Mouse (Mus musculus) liver, embryonic 14.5 days (tissue): ENCODE data around the gene Zfp119a. TPM values are rescaled to one million over a fixed set of nuclear protein-coding genes. Genes with fewer than 3 reads are reported as not detected.
"Not testable (repeated sequence)": the region's sequence is repeated elsewhere in the genome, so short reads cannot be mapped to it uniquely, and the experiment has no call there.

Experiments
- ATAC-seq: fragments of 200-750 bp; cut with Nextera tagmentation; 2 replicates; pipeline ENCODE4 v1.8.0; 2017; ENCODE audit warnings: moderate number of reproducible peaks, mild to moderate bottlenecking, moderate library complexity; ENCODE audit not compliant: insufficient read depth
- DNase-seq, 3 experiments: peaks; one replicate each; pipeline ENCODE4 v3.0.0-alpha.2; 2012 to 2013; ENCODE audit warnings: low read depth in 3 of 3, low spot score in 3 of 3
- H3K27ac ChIP-seq: fragments of 300-500 bp; sonication (generic); 2 replicates; pipeline ENCODE4 v1.5.1; 2014; ENCODE audit warnings: moderate library complexity, mild to moderate bottlenecking, control low read depth, inconsistent platforms
- H3K27me3 ChIP-seq: fragments of 300-500 bp; sonication (generic); 2 replicates; pipeline ENCODE4 v1.6.1; 2014; ENCODE audit warnings: mild to moderate bottlenecking, low read length, moderate library complexity; ENCODE audit not compliant: control insufficient read depth, insufficient read depth
- H3K36me3 ChIP-seq: fragments of 300-500 bp; sonication (generic); replicated peaks from 2 replicates; pipeline ENCODE4 v1.6.1; 2014; ENCODE audit warnings: low read depth; ENCODE audit not compliant: control insufficient read depth, insufficient read depth
- H3K4me1 ChIP-seq, 2 experiments: fragments of 200-500 bp in 1 of 2; fragments of 300-500 bp in 1 of 2; sonication (generic) in 1 of 2; replicated peaks; 2 replicates each; pipeline ENCODE4 v1.6.1; 2012 to 2014; ENCODE audit warnings: antibody characterized with exemption in 1 of 2, inconsistent platforms in 1 of 2, low read length in 1 of 2; ENCODE audit not compliant: control insufficient read depth in 2 of 2, insufficient read depth in 2 of 2
- H3K4me2 ChIP-seq: fragments of 300-500 bp; sonication (generic); 2 replicates; pipeline ENCODE4 v1.6.1; 2014; ENCODE audit warnings: low read depth, mild to moderate bottlenecking, control low read depth, moderate library complexity
- H3K4me3 ChIP-seq, 2 experiments: fragments of 200-500 bp in 1 of 2; fragments of 300-500 bp in 1 of 2; sonication (generic) in 1 of 2; 2 replicates each; pipeline ENCODE4 v1.5.1; 2012 to 2014; ENCODE audit warnings: low read depth in 2 of 2, low read length in 2 of 2, mild to moderate bottlenecking in 2 of 2, control low read depth in 1 of 2, inconsistent platforms in 1 of 2, moderate library complexity in 1 of 2; ENCODE audit not compliant: insufficient read depth in 1 of 2
- H3K9ac ChIP-seq: fragments of 300-500 bp; sonication (generic); replicated peaks from 2 replicates; pipeline ENCODE4 v1.6.1; 2014; ENCODE audit warnings: mild to moderate bottlenecking, control low read depth, moderate library complexity
- H3K9me3 ChIP-seq: fragments of 300-500 bp; sonication (generic); 2 replicates; pipeline ENCODE4 v1.6.1; 2016; ENCODE audit warnings: low read length, mixed read lengths; ENCODE audit not compliant: control insufficient read depth
- CTCF ChIP-seq: IDR thresholded peaks from 2 replicates; pipeline ENCODE4 v1.5.1; 2016; ENCODE audit warnings: antibody characterized with exemption, low read depth, control low read depth
- EP300 ChIP-seq: IDR thresholded peaks from 2 replicates; pipeline ENCODE4 v1.6.1; 2016; ENCODE audit warnings: antibody characterized with exemption, low read depth
- WGBS: fragments of 180-500 bp; shearing (Covaris S2); extraction: QIAGEN DNeasy Blood & Tissue Kit; methylation state at CpG from one replicate; pipeline ENCODE4 v1.1.7; 2014; ENCODE audit not compliant: insufficient replicate concordance; 5-methylcytosine and 5-hydroxymethylcytosine counted together
- polyA plus RNA-seq, 2 experiments: library from polyadenylated mRNA; depleted of rRNA in 1 of 2; stranded (reverse) in 1 of 2; unstranded in 1 of 2; fragments of >200 nt; fragmentation: Nextera tagmentation in 1 of 2; extraction: Ambion mirVana in 1 of 2; gene quantifications; 2 replicates each; pipeline versions ENCODE4 v1.2.1 to v1.2.3; 2012 to 2014

Zfp119a gene
- polyA plus RNA-seq (2012; rRNA removed) = 0.40 and 0.71 TPM in 2 replicates
- 2.1 and 2.2 TPM in 2 replicates for polyA plus RNA-seq (2014; fragmentation: Nextera tagmentation; extraction: Ambion mirVana)

DNA sequence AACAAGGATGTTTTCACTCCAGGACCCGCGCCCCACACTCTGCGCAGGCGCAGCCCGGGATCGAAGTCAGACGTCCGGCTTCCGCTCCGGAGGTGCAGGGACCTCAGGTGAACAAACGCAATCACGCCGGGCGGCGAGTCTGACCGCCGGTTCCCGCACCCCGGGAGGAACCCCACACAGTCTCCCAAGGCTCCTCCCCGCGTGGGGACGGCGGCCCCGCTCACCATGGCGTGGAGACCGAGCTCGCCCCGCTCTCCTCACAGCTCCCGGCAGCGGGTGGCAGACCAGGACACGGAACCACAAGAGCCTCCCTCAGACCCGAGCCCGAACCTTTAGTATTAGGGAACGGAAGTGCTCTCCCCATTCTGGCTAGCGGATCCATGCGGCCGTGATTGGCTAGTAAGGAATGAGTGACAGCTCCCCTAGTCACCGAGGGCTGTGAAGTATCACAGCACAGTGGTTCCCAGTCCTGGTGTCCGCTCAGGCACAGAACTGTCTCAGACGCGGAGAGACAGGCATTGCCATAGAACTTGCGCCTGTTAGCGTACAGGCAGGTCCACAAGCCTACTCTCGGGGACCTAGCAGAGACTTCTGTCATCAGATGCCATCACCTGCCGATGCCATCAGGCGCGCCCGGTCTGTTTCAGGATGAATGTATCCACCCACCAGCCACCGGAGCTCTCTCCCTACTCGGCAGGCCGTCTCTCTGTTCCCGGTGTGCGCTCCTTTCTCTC is at the start of gene Zfp119a:
TSS of gene Zfp119a (minus strand) at position 295 of the 734 bp plus-strand sequence.
- ATAC-seq = peak; percentile 97
- H3K27ac ChIP-seq = peak within 1 kb of the TSS; percentile 44
- not testable (repeated sequence) for H3K4me1 ChIP-seq, H3K36me3 ChIP-seq, H3K9me3 ChIP-seq, H3K27me3 ChIP-seq
- H3K4me3 ChIP-seq = peak within 1 kb of the TSS; percentile 63 to 64
- H3K4me2 ChIP-seq = peak within 1 kb of the TSS; percentile 80
- peak within 1 kb of the TSS; percentile 66 for H3K9ac ChIP-seq
- under 1% methylated on average over 35 of the region's 53 CpGs for WGBS
- peak; percentile 63 to 78 (median 70) for DNase-seq

DNA sequence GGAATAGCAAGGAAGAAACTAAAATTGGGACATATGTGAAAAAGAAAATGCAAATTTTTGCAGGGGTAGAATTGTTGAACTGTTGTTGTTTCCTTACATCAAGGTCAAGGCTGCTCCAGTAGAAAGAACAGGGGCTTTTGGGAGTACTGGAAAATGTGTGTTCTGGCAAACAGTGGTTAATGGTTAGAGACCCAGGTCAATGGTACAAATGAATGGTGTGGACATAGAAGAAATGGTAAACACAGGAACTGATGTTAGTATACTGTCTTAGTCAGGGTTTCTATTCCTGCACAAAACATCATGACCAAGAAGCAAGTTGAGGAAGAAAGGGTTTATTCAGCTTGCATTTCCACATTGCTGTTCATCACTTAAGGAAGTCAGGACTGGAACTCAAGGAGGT is 27.9 kb upstream of the Zfp119a start:
- no peak for TF ChIP-seq EP300
- TF ChIP-seq CTCF = no peak
- no peak overlapping the region for H3K9ac ChIP-seq
- H3K36me3 ChIP-seq = no peaks in the 10 kb centered on the region
- H3K4me1 ChIP-seq = peaks cover 0 to 1% of the 10 kb centered on the region in 2 experiments; a peak in 1 of 4 replicates
- DNase-seq (no peak), ATAC-seq (0 out of 2 replicates have a peak, but pooled peaks have one; percentile 39)
- H3K4me3 ChIP-seq = no peak overlapping the region
- no peak overlapping the region for H3K4me2 ChIP-seq
- no peaks in the 10 kb centered on the region for H3K9me3 ChIP-seq
- H3K27ac ChIP-seq = no peak overlapping the region
- no peaks in the 10 kb centered on the region for H3K27me3 ChIP-seq

DNA sequence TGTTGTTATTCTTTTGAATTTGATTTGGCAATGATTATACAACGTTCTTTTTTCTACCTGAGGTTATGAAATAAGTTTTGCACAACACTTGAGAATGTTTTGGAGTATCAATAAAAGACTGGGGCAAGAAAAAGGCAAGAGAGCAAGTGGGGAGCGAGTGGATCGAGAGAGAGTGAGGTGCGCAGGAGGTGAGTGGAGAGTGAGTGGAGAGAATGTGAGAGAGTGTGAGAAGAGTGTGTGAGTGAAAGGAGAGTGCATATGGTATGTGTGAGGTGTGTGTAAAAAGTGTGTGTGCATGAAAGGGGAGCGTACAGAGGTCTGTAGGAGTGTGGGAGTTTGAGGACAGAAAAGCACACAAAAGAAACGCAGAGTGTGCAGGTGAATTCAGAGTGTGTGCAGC is 25.4 kb upstream of the Zfp119a start:
- Histone ChIP-seq H3K4me1 (peaks cover 0 to 1% of the 10 kb centered on the region in 2 experiments; a peak in 1 of 4 replicates), H3K9me3 (no peaks in the 10 kb centered on the region), H3K4me2 (no peak overlapping the region), H3K27ac (no peak overlapping the region), H3K27me3 (no peaks in the 10 kb centered on the region), H3K9ac (no peak overlapping the region), H3K36me3 (no peaks in the 10 kb centered on the region), H3K4me3 (no peak overlapping the region)
- WGBS = 55% methylated on average over 6 of the region's 6 CpGs
- DNase-seq (no peak), ATAC-seq (no peak)
- TF ChIP-seq EP300 = no peak
- no peak for TF ChIP-seq CTCF

DNA sequence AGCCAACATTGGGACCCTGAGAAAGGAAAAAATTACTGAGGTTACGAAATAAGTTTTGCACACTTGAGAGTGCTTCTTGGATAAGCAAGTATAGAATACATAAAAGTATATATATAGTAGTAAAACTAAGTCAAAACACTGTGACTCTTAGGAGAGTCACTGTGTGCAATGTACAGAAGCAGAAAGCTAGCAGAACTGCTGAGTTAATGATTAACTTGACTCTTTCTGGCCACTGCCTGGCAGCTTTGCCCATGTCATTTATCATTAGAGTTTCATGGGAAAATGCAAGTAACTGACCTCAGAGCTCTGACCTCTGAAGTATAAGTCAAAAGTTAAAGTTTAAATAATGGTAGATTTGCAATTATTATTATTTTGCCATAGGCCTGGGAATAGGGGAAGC is 25.0 kb upstream of the Zfp119a start:
- H3K36me3 ChIP-seq = no peaks in the 10 kb centered on the region
- H3K9me3 ChIP-seq = no peaks in the 10 kb centered on the region; the same call in 1 of the 2 replicates
- H3K27me3 ChIP-seq = no peaks in the 10 kb centered on the region
- TF ChIP-seq EP300 (no peak), CTCF (no peak)
- DNase-seq (no peak), ATAC-seq (0 out of 2 replicates have a peak, but pooled peaks have one; percentile 28)
- 58% methylated on average over 1 of the region's 1 CpGs for WGBS
- no peak overlapping the region for H3K4me2 ChIP-seq
- H3K27ac ChIP-seq = no peak overlapping the region
- H3K9ac ChIP-seq = no peak overlapping the region
- H3K4me1 ChIP-seq = peaks cover 0 to 1% of the 10 kb centered on the region in 2 experiments; a peak in 1 of 4 replicates
- no peak overlapping the region for H3K4me3 ChIP-seq

DNA sequence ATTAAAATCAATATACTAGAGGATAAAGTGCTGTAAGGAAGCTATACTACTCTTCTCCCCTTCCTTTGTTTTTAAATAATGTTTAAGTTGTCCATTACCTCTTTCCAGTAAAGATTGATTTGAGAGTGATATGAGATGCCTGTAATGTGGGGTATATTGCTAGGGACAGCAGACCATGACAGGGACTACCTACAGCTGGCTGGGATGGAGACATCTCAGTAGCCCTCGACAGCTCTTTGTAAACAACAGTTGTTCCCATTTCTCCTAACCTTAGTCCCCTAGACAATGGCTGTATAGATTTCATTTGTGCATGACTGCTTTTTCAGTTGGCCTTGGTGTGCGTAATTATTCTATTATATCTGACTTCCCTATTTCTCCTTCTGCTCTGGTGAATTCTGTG is 24.4 kb upstream of the Zfp119a start:
- H3K9me3 ChIP-seq = no peaks in the 10 kb centered on the region; the same call in 1 of the 2 replicates
- ATAC-seq (no peak), DNase-seq (no peak)
- H3K9ac ChIP-seq = no peak overlapping the region
- TF ChIP-seq CTCF (no peak), EP300 (no peak)
- H3K27ac ChIP-seq = no peak overlapping the region
- WGBS = 40% methylated on average over 2 of the region's 2 CpGs
- H3K36me3 ChIP-seq = no peaks in the 10 kb centered on the region; the same call in 1 of the 2 replicates
- H3K4me3 ChIP-seq = no peak overlapping the region
- no peaks in the 10 kb centered on the region for H3K27me3 ChIP-seq
- H3K4me1 ChIP-seq = peaks cover 0 to 1% of the 10 kb centered on the region in 2 experiments; a peak in 1 of 4 replicates
- H3K4me2 ChIP-seq = no peak overlapping the region

DNA sequence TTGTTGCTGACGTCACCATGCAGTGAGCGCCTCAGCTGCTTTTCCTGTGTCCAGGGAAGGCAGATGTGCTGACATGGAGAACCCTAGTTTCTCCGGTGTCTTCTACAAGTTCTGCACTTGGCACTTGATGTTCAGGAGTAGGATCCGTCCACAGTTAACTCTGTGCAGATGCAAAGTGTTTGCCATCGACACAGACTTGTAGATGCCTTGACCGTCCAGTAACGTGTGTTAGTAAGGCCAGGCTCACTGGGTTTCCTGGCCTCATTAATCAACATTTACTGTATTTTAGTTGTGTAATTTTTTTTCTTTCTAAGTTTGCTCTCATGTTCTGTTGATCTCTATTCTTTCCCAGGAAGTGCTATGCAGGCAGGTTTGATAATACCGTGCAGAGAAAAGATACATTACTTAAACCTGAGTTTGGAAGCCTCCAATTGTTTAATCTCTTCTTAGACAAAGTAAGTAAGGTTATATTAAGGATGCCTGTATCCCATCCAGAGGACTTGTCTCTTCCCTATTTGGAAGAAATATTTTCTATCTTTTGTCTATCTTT is 13.8 kb upstream of the Zfp119a start:
- not testable (repeated sequence) for DNase-seq, H3K9me3 ChIP-seq, ATAC-seq, H3K4me1 ChIP-seq, H3K27me3 ChIP-seq, H3K36me3 ChIP-seq
- Histone ChIP-seq H3K9ac (peak overlapping the region; percentile 71), H3K4me2 (peak overlapping the region; percentile 77), H3K4me3 (peak overlapping the region; percentile 62 to 81), H3K27ac (peak overlapping the region; percentile 63)
- WGBS = 12% methylated on average over 6 of the region's 8 CpGs
